Mouse (Mus musculus) lung, embryonic 14.5 days (tissue): Measurements from ENCODE around the gene Haus4. TPM values are rescaled to one million over a fixed set of nuclear protein-coding genes. Genes with fewer than 3 reads are reported as not detected.
A peak's percentile ranks its signal among the peaks of the same experiment; 100 is the strongest.

Experiments
- ATAC-seq: fragments of 200-750 bp; cut with Nextera tagmentation; 2 replicates; pipeline ENCODE4 v1.8.0; 2017; ENCODE audit warnings: mild to moderate bottlenecking, moderate TSS enrichment, moderate library complexity; ENCODE audit not compliant: insufficient read depth
- DNase-seq: peaks from one replicate; pipeline ENCODE4 v3.0.0-alpha.2; 2015
- H3K27ac ChIP-seq: fragments of 300-500 bp; sonication (generic); 2 replicates; pipeline ENCODE4 v1.5.1; 2014; ENCODE audit warnings: low read depth, mild to moderate bottlenecking, moderate library complexity
- H3K27me3 ChIP-seq: fragments of 300-500 bp; sonication (generic); 2 replicates; pipeline ENCODE4 v1.6.1; 2014; ENCODE audit warnings: low read length, control low read depth; ENCODE audit not compliant: insufficient read depth
- H3K36me3 ChIP-seq: fragments of 300-500 bp; sonication (generic); 2 replicates; pipeline ENCODE4 v1.6.1; 2014; ENCODE audit warnings: control low read depth; ENCODE audit not compliant: insufficient read depth
- H3K4me1 ChIP-seq: fragments of 300-500 bp; sonication (generic); 2 replicates; pipeline ENCODE4 v1.6.1; 2014; ENCODE audit warnings: antibody characterized with exemption, control low read depth; ENCODE audit not compliant: insufficient read depth
- H3K4me2 ChIP-seq: fragments of 300-500 bp; sonication (generic); 2 replicates; pipeline ENCODE4 v1.6.1; 2014; ENCODE audit warnings: mild to moderate bottlenecking
- H3K4me3 ChIP-seq: fragments of 300-500 bp; sonication (generic); 2 replicates; pipeline ENCODE4 v1.5.1; 2014; ENCODE audit warnings: low read depth, low read length
- H3K9ac ChIP-seq: fragments of 300-500 bp; sonication (generic); 2 replicates; pipeline ENCODE4 v1.6.1; 2014
- H3K9me3 ChIP-seq: fragments of 300-500 bp; sonication (generic); 2 replicates; pipeline ENCODE4 v1.6.1; 2016; ENCODE audit warnings: low read depth, low read length, control low read depth
- CTCF ChIP-seq: IDR thresholded peaks from 2 replicates; pipeline ENCODE4 v1.5.1; 2016; ENCODE audit warnings: antibody characterized with exemption, low read depth
- WGBS: fragments of 180-500 bp; shearing (Covaris S2); extraction: QIAGEN DNeasy Blood & Tissue Kit; methylation state at CpG from one replicate; pipeline ENCODE4 v1.1.7; 2014; 5-methylcytosine and 5-hydroxymethylcytosine counted together
- polyA plus RNA-seq: library from polyadenylated mRNA; unstranded; fragments of >200 nt; fragmentation: Nextera tagmentation; extraction: Ambion mirVana; gene quantifications from 2 replicates; pipeline ENCODE4 v1.2.1, GENCODE M21; 2014

The Haus4 gene
- polyA plus RNA-seq, 1 experiment from 2014 or later = 60.3 TPM

GRCm38 (mm10) chr14:54594631-54595414 is 40.4 kb upstream of the Haus4 start:
- Histone ChIP-seq H3K4me1 (no peaks in the 10 kb centered on the region), H3K4me3 (no peak overlapping the region), H3K27ac (no peak overlapping the region), H3K9ac (no peak overlapping the region), H3K36me3 (peaks cover 27% of the 10 kb centered on the region), H3K4me2 (no peak overlapping the region), H3K9me3 (no peaks in the 10 kb centered on the region), H3K27me3 (no peaks in the 10 kb centered on the region)
- DNase-seq = no peak
- WGBS = 64% methylated on average over 28 of the region's 28 CpGs
- ATAC-seq = no peak
- no peak for TF ChIP-seq CTCF

DNA sequence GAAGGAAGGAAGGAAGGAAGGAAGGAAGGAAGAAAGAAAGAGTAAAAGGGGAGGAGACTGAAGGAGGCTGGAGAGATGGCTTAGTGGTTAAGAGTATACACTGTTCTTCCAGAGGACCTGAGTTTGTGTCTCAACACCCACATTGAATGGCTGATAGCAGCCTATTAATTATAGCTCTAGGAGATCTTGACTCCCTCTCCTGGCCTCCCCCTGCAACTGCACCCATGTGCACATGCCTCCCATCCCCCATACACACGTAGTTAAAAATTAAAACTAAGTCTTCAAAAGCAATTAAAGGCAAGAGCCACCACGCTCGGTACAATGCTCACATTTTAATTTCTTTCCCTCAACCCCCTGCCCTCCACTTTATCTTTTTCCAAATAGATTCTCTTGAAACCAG is 39.6 kb upstream of the Haus4 start:
- no peaks in the 10 kb centered on the region for H3K4me1 ChIP-seq
- no peaks in the 10 kb centered on the region for H3K9me3 ChIP-seq
- WGBS = 83% methylated on average over 3 of the region's 3 CpGs
- H3K9ac ChIP-seq = no peak overlapping the region
- TF ChIP-seq CTCF = peak; percentile 40
- H3K4me2 ChIP-seq = no peak overlapping the region
- DNase-seq = no peak
- ATAC-seq = no peak
- H3K4me3 ChIP-seq = no peak overlapping the region
- no peaks in the 10 kb centered on the region for H3K27me3 ChIP-seq
- H3K27ac ChIP-seq = no peak overlapping the region
- H3K36me3 ChIP-seq = peaks cover 27% of the 10 kb centered on the region

DNA sequence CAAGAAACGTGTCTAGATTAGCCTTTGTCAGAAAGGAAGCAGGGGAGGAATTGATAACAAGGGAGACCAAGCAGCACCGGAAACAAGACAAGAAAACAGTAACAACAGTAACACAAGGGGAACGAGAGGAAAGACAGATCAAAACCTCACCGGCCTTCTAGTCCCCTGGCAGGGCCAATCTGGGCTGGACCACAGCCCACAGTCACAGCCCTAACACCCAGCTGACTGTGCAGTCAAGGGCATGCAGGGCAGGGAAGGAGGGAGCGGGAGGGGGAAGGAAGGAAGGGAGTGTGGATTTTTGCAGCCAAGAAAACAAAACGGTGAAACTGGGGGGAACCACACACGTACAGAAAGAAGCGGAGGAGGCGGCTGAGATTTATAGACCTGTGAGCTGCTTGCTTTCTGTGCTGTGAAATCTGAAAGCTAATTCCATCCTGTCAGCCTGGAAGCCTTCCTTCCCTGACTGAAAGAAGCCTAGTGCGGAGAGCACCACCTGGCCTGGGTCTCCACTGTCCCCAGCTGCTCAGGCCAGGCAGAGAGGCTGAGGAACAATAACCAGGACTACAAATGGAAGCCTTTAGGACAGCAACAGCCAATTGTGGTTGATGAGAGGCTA is 38.0 kb upstream of the Haus4 start:
- peak; percentile 33 for DNase-seq
- Histone ChIP-seq H3K36me3 (peaks cover 27% of the 10 kb centered on the region), H3K9me3 (no peaks in the 10 kb centered on the region), H3K4me2 (no peak overlapping the region), H3K4me3 (no peak overlapping the region), H3K4me1 (no peaks in the 10 kb centered on the region), H3K27me3 (no peaks in the 10 kb centered on the region), H3K27ac (peak overlapping the region; percentile 54; the same call in 1 of the 2 replicates), H3K9ac (no peak overlapping the region)
- no peak for TF ChIP-seq CTCF
- ATAC-seq = peak; percentile 58; the same call in 1 of the 2 replicates
- WGBS = 55% methylated on average over 10 of the region's 10 CpGs

GRCm38 (mm10) chr14:54591056-54591455 is 36.6 kb upstream of the Haus4 start:
- Histone ChIP-seq H3K27me3 (no peaks in the 10 kb centered on the region), H3K4me1 (no peaks in the 10 kb centered on the region), H3K9me3 (no peaks in the 10 kb centered on the region), H3K36me3 (peaks cover 27% of the 10 kb centered on the region), H3K4me3 (no peak overlapping the region), H3K4me2 (no peak overlapping the region), H3K9ac (no peak overlapping the region), H3K27ac (no peak overlapping the region)
- ATAC-seq (no peak), DNase-seq (no peak)
- WGBS = 90% methylated on average over 16 of the region's 16 CpGs
- TF ChIP-seq CTCF = no peak

GRCm38 (mm10) chr14:54583681-54584338 is 29.4 kb upstream of the Haus4 start:
- H3K27me3 ChIP-seq = no peaks in the 10 kb centered on the region
- H3K36me3 ChIP-seq = peaks cover 20% of the 10 kb centered on the region
- H3K9ac ChIP-seq = no peak overlapping the region
- no peak overlapping the region for H3K27ac ChIP-seq
- DNase-seq (peak; percentile 88), ATAC-seq (peak; percentile 64; the same call in 1 of the 2 replicates)
- WGBS = 28% methylated on average over 7 of the region's 7 CpGs
- no peak overlapping the region for H3K4me3 ChIP-seq
- H3K4me1 ChIP-seq = no peaks in the 10 kb centered on the region
- no peak overlapping the region for H3K4me2 ChIP-seq
- peak; percentile 82 for TF ChIP-seq CTCF
- no peaks in the 10 kb centered on the region for H3K9me3 ChIP-seq

DNA sequence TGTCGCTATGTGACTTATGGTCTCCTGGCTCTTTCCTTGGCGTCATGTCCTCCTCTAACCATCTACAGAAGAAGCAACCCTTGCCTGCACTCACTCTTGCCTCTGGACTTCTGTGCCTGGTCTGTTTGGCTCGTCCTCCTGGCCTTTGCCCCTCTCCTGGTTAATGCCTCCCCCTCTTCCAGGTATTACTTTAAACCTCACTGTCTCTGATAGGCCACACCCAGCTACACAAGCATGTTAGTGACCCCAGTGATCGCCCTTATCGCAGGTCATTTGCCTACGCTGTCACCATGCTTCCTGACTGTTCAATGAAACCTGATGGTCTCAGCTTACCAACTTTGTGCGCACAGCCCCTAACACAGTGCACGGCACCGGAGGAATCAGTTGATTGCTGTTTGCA is 28.1 kb upstream of the Haus4 start:
- no peak overlapping the region for H3K4me2 ChIP-seq
- no peak for TF ChIP-seq CTCF
- peaks cover 20% of the 10 kb centered on the region for H3K36me3 ChIP-seq
- 87% methylated on average over 9 of the region's 9 CpGs for WGBS
- no peak overlapping the region for H3K4me3 ChIP-seq
- no peak overlapping the region for H3K27ac ChIP-seq
- no peak overlapping the region for H3K9ac ChIP-seq
- H3K27me3 ChIP-seq = no peaks in the 10 kb centered on the region
- no peaks in the 10 kb centered on the region for H3K9me3 ChIP-seq
- no peak for ATAC-seq
- DNase-seq = no peak
- no peaks in the 10 kb centered on the region; the same call in 1 of the 2 replicates for H3K4me1 ChIP-seq

DNA sequence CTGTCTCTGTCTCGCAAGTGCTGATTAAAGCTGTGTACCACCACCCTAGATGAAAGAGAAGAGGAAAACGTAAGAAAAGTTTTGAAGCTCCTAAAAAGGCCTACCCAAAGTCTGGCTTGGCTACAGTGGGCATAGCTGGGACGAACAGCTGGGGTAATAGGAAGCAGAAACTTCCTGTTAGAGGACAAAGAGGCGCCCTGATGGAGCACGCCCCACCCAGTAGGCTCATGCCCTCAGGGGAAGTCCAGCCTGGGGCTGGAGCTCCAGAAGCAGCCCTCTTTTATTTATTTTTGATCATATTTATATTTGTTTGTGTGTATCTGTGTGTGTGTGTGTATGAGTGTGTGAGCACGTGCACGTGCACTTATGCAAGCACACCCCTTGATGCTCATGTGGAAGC is 25.2 kb upstream of the Haus4 start:
- 81% methylated on average over 7 of the region's 7 CpGs for WGBS
- no peak overlapping the region for H3K4me2 ChIP-seq
- no peak overlapping the region for H3K4me3 ChIP-seq
- H3K9ac ChIP-seq = no peak overlapping the region
- ATAC-seq (no peak), DNase-seq (no peak)
- no peaks in the 10 kb centered on the region for H3K27me3 ChIP-seq
- no peak for TF ChIP-seq CTCF
- no peak overlapping the region for H3K27ac ChIP-seq
- no peaks in the 10 kb centered on the region; the same call in 1 of the 2 replicates for H3K4me1 ChIP-seq
- H3K36me3 ChIP-seq = peaks cover 10% of the 10 kb centered on the region
- no peaks in the 10 kb centered on the region for H3K9me3 ChIP-seq
